Mouse (Mus musculus) c-Kit-negative CD71-positive TER-119-positive erythroid progenitor cells, embryonic 14.5 days (primary cell): Measurements from ENCODE around the gene Zfp110.

Experiments used
- DNase-seq: peaks from one replicate; pipeline ENCODE4 v3.0.0-alpha.2; 2013; ENCODE audit warnings: low read depth, low spot score

Zfp110 gene

GRCm38 (mm10) chr7:12897655-12898410 is 63.3 kb downstream of the Zfp110 start, which contains the start of gene Zscan22:
Gene Zscan22 (plus strand): TSS chr7:12897815.
- DNase-seq = peak; percentile 37
